Mouse (Mus musculus): ENCODE measurements around the gene Enpp5. TPM values are rescaled to one million over a fixed set of nuclear protein-coding genes. Genes with fewer than 3 reads are reported as not detected.
A peak's percentile ranks its signal among the peaks of the same experiment; 100 is the strongest.

Enpp5 gene
- total and polyA plus RNA-seq, 2 experiments from 2014 or later: 113 to 119 TPM

GRCm38 (mm10) chr17:44068876-44069275, 9.7 kb upstream of the Enpp5 start:
- Histone ChIP-seq H3K4me3 (ENCODE audit: low read length) (no peak overlapping the region), H3K27me3 (ENCODE audit: insufficient read depth, low read length) (no peaks in the 10 kb centered on the region), H3K36me3 (ENCODE audit: insufficient read depth, low read length) (no peaks in the 10 kb centered on the region), H3K9ac (replicated peaks; ENCODE audit: low read length) (no peak overlapping the region), H3K4me2 (ENCODE audit: low read depth, low read length) (no peak overlapping the region), H3K9me3 (ENCODE audit: low read length) (no peaks in the 10 kb centered on the region), H3K27ac (no peak overlapping the region), H3K4me1 (ENCODE audit: insufficient read depth, low read length) (no peaks in the 10 kb centered on the region)
- no peak for TF ChIP-seq CTCF (IDR thresholded peaks at IDR 0.05; ENCODE audit: low read depth)
- DNase-seq (ENCODE audit: low spot score) (no peak), ATAC-seq (no peak)
- 77% methylated on average over 6 of the region's 6 CpGs for WGBS

- H3K9ac ChIP-seq (replicated peaks; ENCODE audit: low read length): no peak overlapping the region
- H3K27ac ChIP-seq: no peak overlapping the region
- no peaks in the 10 kb centered on the region for H3K27me3 ChIP-seq (ENCODE audit: insufficient read depth, low read length)
- no peak overlapping the region for H3K4me2 ChIP-seq (ENCODE audit: low read depth, low read length)
- H3K9me3 ChIP-seq (ENCODE audit: low read length): no peaks in the 10 kb centered on the region
- ATAC-seq: no peak
- H3K4me1 ChIP-seq (ENCODE audit: insufficient read depth, low read length): no peaks in the 10 kb centered on the region
- TF ChIP-seq CTCF (IDR thresholded peaks at IDR 0.05; ENCODE audit: low read depth): no peak
- no peak overlapping the region for H3K4me3 ChIP-seq (ENCODE audit: low read length)
- no peak for DNase-seq (ENCODE audit: low spot score)
- H3K36me3 ChIP-seq (ENCODE audit: insufficient read depth, low read length): no peaks in the 10 kb centered on the region
Measured at GRCm38 (mm10) chr17:44071680-44072079, 6.9 kb upstream of the Enpp5 start.

- whole genome bisulfite sequencing: 65% methylated on average over 3 of the region's 3 CpGs
- no peak for TF ChIP-seq CTCF (IDR thresholded peaks at IDR 0.05; ENCODE audit: low read depth)
- no peaks in the 10 kb centered on the region for H3K9me3 ChIP-seq (ENCODE audit: low read length)
- no peak overlapping the region for H3K4me2 ChIP-seq (ENCODE audit: low read depth, low read length)
- no peak overlapping the region for H3K4me3 ChIP-seq (ENCODE audit: low read length)
- H3K9ac ChIP-seq (replicated peaks; ENCODE audit: low read length): no peak overlapping the region
- H3K36me3 ChIP-seq (ENCODE audit: insufficient read depth, low read length): no peaks in the 10 kb centered on the region
- H3K27ac ChIP-seq: no peak overlapping the region
- no peak for DNase-seq (ENCODE audit: low spot score)
- no peak for ATAC-seq
- no peaks in the 10 kb centered on the region for H3K4me1 ChIP-seq (ENCODE audit: insufficient read depth, low read length)
- H3K27me3 ChIP-seq (ENCODE audit: insufficient read depth, low read length): no peaks in the 10 kb centered on the region
Measured at GRCm38 (mm10) chr17:44075601-44076000, 3.0 kb upstream of the Enpp5 start.

GRCm38 (mm10) chr17:44076051-44076680, 2.4 kb upstream of the Enpp5 start:
- Histone ChIP-seq H3K36me3 (ENCODE audit: insufficient read depth, low read length) (no peaks in the 10 kb centered on the region; the same call in 1 of the 2 replicates), H3K4me1 (ENCODE audit: insufficient read depth, low read length) (no peaks in the 10 kb centered on the region), H3K4me2 (ENCODE audit: low read depth, low read length) (no peak overlapping the region), H3K9ac (replicated peaks; ENCODE audit: low read length) (no peak overlapping the region), H3K27ac (no peak overlapping the region), H3K9me3 (ENCODE audit: low read length) (no peaks in the 10 kb centered on the region), H3K27me3 (ENCODE audit: insufficient read depth, low read length) (no peaks in the 10 kb centered on the region), H3K4me3 (ENCODE audit: low read length) (no peak overlapping the region)
- ATAC-seq: no peak
- WGBS: 65% methylated on average over 6 of the region's 6 CpGs
- DNase-seq (ENCODE audit: low spot score): peak; percentile 64
- TF ChIP-seq CTCF (IDR thresholded peaks at IDR 0.05; ENCODE audit: low read depth): peak; percentile 72

GRCm38 (mm10) chr17:44077146-44077842, 1.3 kb upstream of the Enpp5 start:
- Histone ChIP-seq H3K9me3 (ENCODE audit: low read length) (no peaks in the 10 kb centered on the region), H3K4me1 (ENCODE audit: insufficient read depth, low read length) (no peaks in the 10 kb centered on the region; the same call in 1 of the 2 replicates), H3K27ac (no peak overlapping the region), H3K36me3 (ENCODE audit: insufficient read depth, low read length) (no peaks in the 10 kb centered on the region; the same call in 1 of the 2 replicates), H3K9ac (replicated peaks; ENCODE audit: low read length) (no peak overlapping the region), H3K4me2 (ENCODE audit: low read depth, low read length) (no peak overlapping the region), H3K27me3 (ENCODE audit: insufficient read depth, low read length) (no peaks in the 10 kb centered on the region), H3K4me3 (ENCODE audit: low read length) (no peak overlapping the region)
- no peak for TF ChIP-seq CTCF (IDR thresholded peaks at IDR 0.05; ENCODE audit: low read depth)
- WGBS: 75% methylated on average over 12 of the region's 12 CpGs
- no peak for ATAC-seq
- DNase-seq (ENCODE audit: low spot score): no peak

- WGBS: 50% methylated on average over 2 of the region's 2 CpGs
- no peaks in the 10 kb centered on the region; the same call in 1 of the 2 replicates for H3K36me3 ChIP-seq (ENCODE audit: insufficient read depth, low read length)
- no peak for ATAC-seq
- H3K27ac ChIP-seq: peak overlapping the region; percentile 93; the same call in 1 of the 2 replicates
- H3K27me3 ChIP-seq (ENCODE audit: insufficient read depth, low read length): no peaks in the 10 kb centered on the region
- H3K9me3 ChIP-seq (ENCODE audit: low read length): no peaks in the 10 kb centered on the region
- no peak overlapping the region for H3K4me3 ChIP-seq (ENCODE audit: low read length)
- no peaks in the 10 kb centered on the region; the same call in 1 of the 2 replicates for H3K4me1 ChIP-seq (ENCODE audit: insufficient read depth, low read length)
- no peak overlapping the region for H3K4me2 ChIP-seq (ENCODE audit: low read depth, low read length)
- no peak for DNase-seq (ENCODE audit: low spot score)
- no peak overlapping the region for H3K9ac ChIP-seq (replicated peaks; ENCODE audit: low read length)
- no peak for TF ChIP-seq CTCF (IDR thresholded peaks at IDR 0.05; ENCODE audit: low read depth)
Measured at GRCm38 (mm10) chr17:44077843-44078160, 811 bp upstream of the Enpp5 start.

- no peak overlapping the region for H3K4me2 ChIP-seq (ENCODE audit: low read depth, low read length)
- WGBS: 95% methylated on average over 4 of the region's 4 CpGs
- no peak overlapping the region for H3K9ac ChIP-seq (replicated peaks; ENCODE audit: low read length)
- ATAC-seq (no peak), DNase-seq (ENCODE audit: low spot score) (no peak)
- H3K4me3 ChIP-seq (ENCODE audit: low read length): no peak overlapping the region
- no peak for TF ChIP-seq CTCF (IDR thresholded peaks at IDR 0.05; ENCODE audit: low read depth)
- no peaks in the 10 kb centered on the region for H3K27me3 ChIP-seq (ENCODE audit: insufficient read depth, low read length)
- H3K4me1 ChIP-seq (ENCODE audit: insufficient read depth, low read length): no peaks in the 10 kb centered on the region; the same call in 1 of the 2 replicates
- H3K9me3 ChIP-seq (ENCODE audit: low read length): no peaks in the 10 kb centered on the region
- no peak overlapping the region for H3K27ac ChIP-seq
- peaks cover 24% of the 10 kb centered on the region; the same call in 1 of the 2 replicates for H3K36me3 ChIP-seq (ENCODE audit: insufficient read depth, low read length)
Measured at GRCm38 (mm10) chr17:44083156-44083555, 4.5 kb downstream of the Enpp5 start.
